Mouse (Mus musculus): ENCODE measurements at regions not wholly inside any gene's neighbourhood (a gene's known extent, or its start where the extent isn't known, plus 50 kb on each side); places are given as distances from the start of the nearest gene placed in this dataset.

DNA sequence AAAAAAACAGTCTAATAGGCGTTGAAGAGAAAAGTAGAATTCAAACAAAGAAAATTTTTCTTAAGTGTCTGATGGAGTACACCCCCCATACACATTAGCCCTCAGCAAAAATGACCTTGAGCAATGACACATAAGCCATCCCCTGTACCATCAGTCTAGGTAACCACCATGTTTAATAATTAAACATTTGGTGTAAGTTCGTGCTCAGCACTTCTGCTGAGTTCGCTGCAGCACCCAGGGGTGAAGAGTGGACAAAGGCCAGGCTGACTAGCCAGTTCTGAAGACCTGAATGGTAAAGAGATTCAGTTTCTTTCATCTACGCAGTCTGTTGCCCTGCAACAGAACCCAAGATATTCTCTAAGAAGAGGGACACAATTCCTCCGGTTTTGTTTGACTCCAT, 572.3 kb upstream of the Nox3 start:
- 65% methylated on average over 5 of the region's 5 CpGs for WGBS
- no peaks in the 10 kb centered on the region for H3K27me3 ChIP-seq (replicated peaks; ENCODE audit: control insufficient read depth, insufficient read depth, low read length)
- ATAC-seq: no peak
- no peak overlapping the region for H3K9ac ChIP-seq (ENCODE audit: low read depth, low read length)
- H3K4me2 ChIP-seq (ENCODE audit: low read depth, low read length): no peak overlapping the region
- no peaks in the 10 kb centered on the region for H3K9me3 ChIP-seq (ENCODE audit: control insufficient read depth, low read length)
- H3K27ac ChIP-seq (ENCODE audit: low read length): no peak overlapping the region
- H3K4me3 ChIP-seq (ENCODE audit: low read length): no peak overlapping the region
- peaks cover 7% of the 10 kb centered on the region; the same call in 1 of the 2 replicates for H3K4me1 ChIP-seq (ENCODE audit: control insufficient read depth, insufficient read depth, low read length)
- H3K36me3 ChIP-seq (ENCODE audit: control insufficient read depth, insufficient read depth, low read length): no peaks in the 10 kb centered on the region

DNA sequence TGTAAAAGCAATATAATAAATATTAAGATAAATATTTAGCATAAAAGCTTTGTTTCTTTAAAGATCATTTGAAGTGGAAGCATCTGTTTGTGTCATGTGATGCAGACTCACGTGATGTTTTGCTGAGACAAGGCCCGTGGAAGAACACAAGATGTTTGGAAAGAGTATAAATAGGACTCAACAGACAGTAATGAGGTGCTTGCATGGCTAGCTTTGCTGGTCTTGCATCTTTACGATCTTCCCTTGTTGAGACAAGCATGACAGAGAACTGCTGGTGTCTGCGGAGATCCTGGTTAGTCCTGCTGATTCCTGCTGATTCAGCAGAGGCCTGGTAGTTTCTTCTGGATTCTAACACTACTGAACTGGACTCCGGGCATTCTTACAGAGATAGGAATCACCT, 576.4 kb upstream of the Nox3 start:
- H3K9ac ChIP-seq (ENCODE audit: low read depth, low read length): no peak overlapping the region

DNA sequence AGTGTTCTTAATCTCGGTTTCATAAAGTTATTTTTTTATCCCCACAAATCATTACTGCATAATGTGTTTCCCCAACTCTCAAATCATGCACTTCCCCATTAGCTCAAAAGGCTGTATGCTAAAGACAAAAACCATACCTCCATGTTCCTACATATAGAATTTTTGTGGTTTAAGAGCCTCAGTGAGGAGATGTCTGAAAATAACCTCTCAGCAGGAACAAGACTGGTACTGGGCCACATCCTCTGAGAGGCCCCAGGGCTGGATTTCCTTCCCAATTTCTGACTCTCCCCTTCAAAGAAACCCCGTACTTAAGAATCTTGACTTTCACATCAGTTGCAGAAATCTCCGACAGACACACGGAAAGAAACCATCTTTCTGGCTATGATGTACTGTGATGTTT, 580.7 kb upstream of the Nox3 start:
- WGBS: 70% methylated on average over 4 of the region's 4 CpGs
- H3K27me3 ChIP-seq (replicated peaks; ENCODE audit: control insufficient read depth, insufficient read depth, low read length): no peaks in the 10 kb centered on the region

More for the DNA sequence above, 576.4 kb upstream of the Nox3 start:
- no peaks in the 10 kb centered on the region for H3K36me3 ChIP-seq (ENCODE audit: control insufficient read depth, insufficient read depth, low read length)
- ATAC-seq: no peak
- H3K27ac ChIP-seq (ENCODE audit: low read length): no peak overlapping the region
- no peaks in the 10 kb centered on the region for H3K4me1 ChIP-seq (ENCODE audit: control insufficient read depth, insufficient read depth, low read length)
- H3K4me3 ChIP-seq (ENCODE audit: low read length): no peak overlapping the region
- 59% methylated on average over 5 of the region's 5 CpGs for WGBS
- H3K9me3 ChIP-seq (ENCODE audit: control insufficient read depth, low read length): no peaks in the 10 kb centered on the region
- H3K27me3 ChIP-seq (replicated peaks; ENCODE audit: control insufficient read depth, insufficient read depth, low read length): no peaks in the 10 kb centered on the region
- H3K4me2 ChIP-seq (ENCODE audit: low read depth, low read length): no peak overlapping the region

DNA sequence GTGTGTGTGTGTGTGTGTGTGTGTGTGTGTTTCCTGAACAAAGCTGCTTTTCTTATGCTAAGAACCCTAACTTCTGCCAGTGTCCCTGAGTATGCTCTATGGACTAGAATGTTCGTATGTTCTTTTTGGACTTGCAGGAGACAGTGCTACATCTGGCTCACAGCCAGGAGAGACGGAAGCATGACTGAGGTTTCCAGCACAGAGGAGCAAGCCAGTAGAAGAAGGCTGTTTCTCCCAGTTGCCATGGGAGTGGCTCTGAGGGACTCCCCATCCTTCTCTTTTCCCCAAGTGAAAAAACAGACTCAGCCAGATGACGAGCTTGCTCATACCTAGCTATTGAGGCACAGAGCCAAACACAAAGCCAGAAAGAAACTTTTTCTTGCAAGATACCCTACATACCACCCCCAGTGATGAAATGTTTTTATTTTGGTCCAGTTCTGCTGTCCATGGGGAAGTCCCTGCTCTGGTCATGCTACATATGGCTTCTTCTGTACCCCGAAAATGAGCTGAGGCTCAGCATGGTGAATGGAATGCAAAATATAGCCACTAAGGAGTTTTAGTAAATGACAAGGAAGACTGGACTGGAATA, 582.3 kb upstream of the Nox3 start:
- WGBS: 55% methylated on average over 4 of the region's 4 CpGs
- Histone ChIP-seq H3K36me3 (ENCODE audit: control insufficient read depth, insufficient read depth, low read length) (no peaks in the 10 kb centered on the region), H3K4me1 (ENCODE audit: control insufficient read depth, insufficient read depth, low read length) (no peaks in the 10 kb centered on the region), H3K4me2 (ENCODE audit: low read depth, low read length) (no peak overlapping the region), H3K27me3 (replicated peaks; ENCODE audit: control insufficient read depth, insufficient read depth, low read length) (no peaks in the 10 kb centered on the region), H3K27ac (ENCODE audit: low read length) (no peak overlapping the region), H3K9ac (ENCODE audit: low read depth, low read length) (no peak overlapping the region), H3K9me3 (ENCODE audit: control insufficient read depth, low read length) (no peaks in the 10 kb centered on the region), H3K4me3 (ENCODE audit: low read length) (no peak overlapping the region)
- no peak for ATAC-seq

More for the DNA sequence above, 580.7 kb upstream of the Nox3 start:
- H3K36me3 ChIP-seq (ENCODE audit: control insufficient read depth, insufficient read depth, low read length): no peaks in the 10 kb centered on the region
- no peaks in the 10 kb centered on the region for H3K9me3 ChIP-seq (ENCODE audit: control insufficient read depth, low read length)
- ATAC-seq: no peak
- no peak overlapping the region for H3K27ac ChIP-seq (ENCODE audit: low read length)
- no peak overlapping the region for H3K4me3 ChIP-seq (ENCODE audit: low read length)
- H3K4me1 ChIP-seq (ENCODE audit: control insufficient read depth, insufficient read depth, low read length): no peaks in the 10 kb centered on the region
- no peak overlapping the region for H3K4me2 ChIP-seq (ENCODE audit: low read depth, low read length)
- no peak overlapping the region for H3K9ac ChIP-seq (ENCODE audit: low read depth, low read length)

DNA sequence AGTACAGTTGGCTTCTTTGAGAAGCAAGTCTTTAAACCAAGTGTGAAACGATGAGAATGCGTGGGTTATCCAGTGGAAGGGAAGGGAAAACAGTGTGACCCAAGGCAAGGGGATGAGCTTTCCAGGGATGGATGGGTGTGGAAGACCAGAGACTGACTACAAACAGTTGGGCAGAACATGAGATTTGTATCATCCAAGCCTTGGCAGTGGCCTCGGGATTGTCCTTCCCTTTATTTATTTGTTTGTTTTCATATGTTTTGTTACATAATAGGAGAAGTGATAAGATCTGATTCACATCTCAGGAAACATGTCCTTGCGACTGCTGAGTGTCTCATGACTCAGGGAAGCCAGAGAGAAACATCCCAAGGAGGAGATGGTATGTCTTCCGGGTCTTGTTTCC, 585.4 kb upstream of the Nox3 start:
- ATAC-seq: no peak
- H3K4me1 ChIP-seq (ENCODE audit: control insufficient read depth, insufficient read depth, low read length): no peaks in the 10 kb centered on the region
- H3K9me3 ChIP-seq (ENCODE audit: control insufficient read depth, low read length): no peaks in the 10 kb centered on the region
- no peaks in the 10 kb centered on the region for H3K36me3 ChIP-seq (ENCODE audit: control insufficient read depth, insufficient read depth, low read length)
- no peak overlapping the region for H3K9ac ChIP-seq (ENCODE audit: low read depth, low read length)
- no peak overlapping the region for H3K27ac ChIP-seq (ENCODE audit: low read length)
- H3K27me3 ChIP-seq (replicated peaks; ENCODE audit: control insufficient read depth, insufficient read depth, low read length): no peaks in the 10 kb centered on the region
- H3K4me3 ChIP-seq (ENCODE audit: low read length): no peak overlapping the region
- H3K4me2 ChIP-seq (ENCODE audit: low read depth, low read length): no peak overlapping the region
- WGBS: 87% methylated on average over 5 of the region's 5 CpGs

DNA sequence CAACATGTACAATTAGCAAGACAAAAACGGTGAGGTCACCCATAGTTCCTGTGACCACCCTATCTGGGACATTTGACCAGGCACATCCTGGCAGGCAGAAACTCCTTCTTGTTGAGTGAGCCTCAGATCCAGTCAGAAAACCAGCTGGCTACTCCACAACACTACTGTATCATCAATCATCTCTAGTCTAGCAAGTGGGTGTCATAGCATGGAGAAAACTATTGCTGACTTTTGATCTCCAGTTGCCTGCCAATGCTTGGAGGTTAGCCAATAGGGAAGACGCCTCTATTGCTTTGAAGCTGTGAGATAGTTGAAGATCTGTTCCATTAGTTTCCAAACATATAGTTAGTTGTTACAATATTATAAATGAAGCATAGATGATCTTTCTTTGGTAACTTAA, 595.4 kb upstream of the Nox3 start:
- WGBS: 74% methylated on average over 2 of the region's 2 CpGs
- H3K9me3 ChIP-seq (ENCODE audit: control insufficient read depth, low read length): no peaks in the 10 kb centered on the region
- ATAC-seq: no peak

DNA sequence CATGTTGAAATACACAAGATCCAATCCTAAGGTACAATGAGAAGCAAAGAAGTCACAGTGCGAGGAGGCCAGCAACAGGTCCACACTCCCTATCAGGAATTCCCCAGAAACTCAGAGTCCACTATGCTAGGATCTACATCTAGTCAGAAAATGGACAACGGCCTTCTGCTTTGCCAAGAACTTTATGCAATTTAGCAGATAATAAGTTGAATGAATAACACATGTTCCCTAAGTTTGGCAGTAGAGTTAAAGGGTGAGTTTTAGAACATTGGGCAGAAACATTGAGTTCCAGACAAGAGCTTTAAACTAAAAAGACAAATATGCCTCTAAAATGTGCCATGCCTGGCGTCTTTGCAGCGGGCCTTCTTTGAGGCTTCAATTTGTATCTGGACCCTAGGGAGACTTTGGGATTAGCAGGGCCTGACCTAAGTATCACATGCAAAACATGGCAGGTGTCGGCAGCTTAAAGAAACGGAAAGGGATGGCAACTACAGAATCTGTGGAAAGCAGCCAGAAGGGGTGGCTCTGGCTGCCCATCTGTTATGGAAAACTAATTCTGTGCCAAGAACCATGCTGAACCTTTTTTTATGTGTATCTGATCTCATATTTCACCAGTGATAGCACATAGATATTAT, 600.6 kb upstream of the Nox3 start:
- H3K36me3 ChIP-seq (ENCODE audit: control insufficient read depth, insufficient read depth, low read length): no peaks in the 10 kb centered on the region
- no peak overlapping the region for H3K27ac ChIP-seq (ENCODE audit: low read length)
- 78% methylated on average over 6 of the region's 6 CpGs for WGBS
- no peaks in the 10 kb centered on the region for H3K27me3 ChIP-seq (replicated peaks; ENCODE audit: control insufficient read depth, insufficient read depth, low read length)
- ATAC-seq: no peak
- H3K4me1 ChIP-seq (ENCODE audit: control insufficient read depth, insufficient read depth, low read length): no peaks in the 10 kb centered on the region
- no peaks in the 10 kb centered on the region for H3K9me3 ChIP-seq (ENCODE audit: control insufficient read depth, low read length)
- H3K9ac ChIP-seq (ENCODE audit: low read depth, low read length): no peak overlapping the region
- no peak overlapping the region for H3K4me3 ChIP-seq (ENCODE audit: low read length)
- H3K4me2 ChIP-seq (ENCODE audit: low read depth, low read length): no peak overlapping the region

More for the DNA sequence above, 595.4 kb upstream of the Nox3 start:
- no peak overlapping the region for H3K9ac ChIP-seq (ENCODE audit: low read depth, low read length)
- H3K4me2 ChIP-seq (ENCODE audit: low read depth, low read length): no peak overlapping the region
- no peaks in the 10 kb centered on the region for H3K27me3 ChIP-seq (replicated peaks; ENCODE audit: control insufficient read depth, insufficient read depth, low read length)
- H3K4me1 ChIP-seq (ENCODE audit: control insufficient read depth, insufficient read depth, low read length): no peaks in the 10 kb centered on the region
- H3K36me3 ChIP-seq (ENCODE audit: control insufficient read depth, insufficient read depth, low read length): no peaks in the 10 kb centered on the region
- no peak overlapping the region for H3K27ac ChIP-seq (ENCODE audit: low read length)
- no peak overlapping the region for H3K4me3 ChIP-seq (ENCODE audit: low read length)

DNA sequence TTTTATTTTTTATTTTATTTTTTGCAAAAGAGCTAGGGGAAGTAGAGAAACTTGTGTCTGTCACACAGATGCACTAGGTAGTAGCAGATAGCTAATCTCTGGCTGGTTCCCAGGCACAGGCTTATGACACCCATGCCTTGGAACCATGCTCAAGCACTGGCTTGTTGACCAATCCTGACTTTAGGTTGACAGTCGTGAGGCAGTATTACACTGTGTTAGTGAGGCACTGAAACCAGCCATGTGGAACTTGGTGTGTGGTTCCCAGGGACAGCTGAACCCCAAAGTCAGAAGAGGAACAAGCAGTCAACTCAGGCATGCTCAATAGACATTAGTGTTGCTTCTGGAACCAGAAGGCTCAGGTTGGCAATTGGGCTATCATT, 601.1 kb upstream of the Nox3 start:
- H3K27me3 ChIP-seq (replicated peaks; ENCODE audit: control insufficient read depth, insufficient read depth, low read length): no peaks in the 10 kb centered on the region
- no peak overlapping the region for H3K4me2 ChIP-seq (ENCODE audit: low read depth, low read length)
- 72% methylated on average over 1 of the region's 1 CpGs for WGBS
- no peak overlapping the region for H3K9ac ChIP-seq (ENCODE audit: low read depth, low read length)
- no peaks in the 10 kb centered on the region for H3K9me3 ChIP-seq (ENCODE audit: control insufficient read depth, low read length)
- no peak overlapping the region for H3K27ac ChIP-seq (ENCODE audit: low read length)
- H3K36me3 ChIP-seq (ENCODE audit: control insufficient read depth, insufficient read depth, low read length): no peaks in the 10 kb centered on the region
- ATAC-seq: no peak
- H3K4me1 ChIP-seq (ENCODE audit: control insufficient read depth, insufficient read depth, low read length): no peaks in the 10 kb centered on the region
- H3K4me3 ChIP-seq (ENCODE audit: low read length): no peak overlapping the region

DNA sequence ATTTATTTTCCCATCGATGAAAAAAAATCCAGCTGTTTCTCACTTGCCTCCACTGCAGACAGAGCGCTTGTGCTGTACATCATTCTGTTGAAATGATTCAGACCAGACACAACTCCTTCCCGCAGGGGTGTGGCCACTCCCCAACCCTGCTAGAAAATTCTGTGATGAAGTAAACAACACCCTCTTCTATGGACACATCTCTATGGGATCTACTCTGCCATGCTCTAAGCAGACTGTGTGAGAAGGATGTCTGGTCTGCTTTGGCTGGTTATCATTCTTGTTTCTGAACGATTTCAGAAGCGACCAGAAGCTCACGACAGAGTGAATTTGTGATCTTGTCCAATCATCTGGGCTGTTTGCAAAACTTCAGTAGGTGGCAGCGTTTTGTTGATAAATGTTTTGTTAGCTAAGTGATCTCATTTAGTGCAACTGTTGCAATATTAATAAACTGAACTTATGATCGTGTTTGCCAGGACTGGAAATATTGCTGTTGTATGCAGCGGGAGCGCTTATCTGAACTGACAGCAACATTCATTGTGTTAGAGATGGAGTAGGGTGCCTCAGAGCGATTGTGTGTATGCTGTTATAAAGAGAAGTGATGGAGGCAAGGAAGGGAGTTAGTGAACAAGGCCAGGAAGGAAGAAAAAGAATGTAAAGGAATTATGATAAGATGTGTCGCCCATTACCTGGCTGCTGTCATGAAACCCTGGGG, 605.2 kb upstream of the Nox3 start:
- H3K4me1 ChIP-seq (ENCODE audit: control insufficient read depth, insufficient read depth, low read length): no peaks in the 10 kb centered on the region
- no peak overlapping the region for H3K4me2 ChIP-seq (ENCODE audit: low read depth, low read length)
- no peak overlapping the region for H3K9ac ChIP-seq (ENCODE audit: low read depth, low read length)
- H3K4me3 ChIP-seq (ENCODE audit: low read length): no peak overlapping the region
- no peaks in the 10 kb centered on the region for H3K36me3 ChIP-seq (ENCODE audit: control insufficient read depth, insufficient read depth, low read length)
- no peak for ATAC-seq
- no peaks in the 10 kb centered on the region for H3K9me3 ChIP-seq (ENCODE audit: control insufficient read depth, low read length)
- H3K27me3 ChIP-seq (replicated peaks; ENCODE audit: control insufficient read depth, insufficient read depth, low read length): no peaks in the 10 kb centered on the region
- H3K27ac ChIP-seq (ENCODE audit: low read length): no peak overlapping the region
- WGBS: 57% methylated on average over 12 of the region's 12 CpGs

All from intestine, embryonic 16.5 days (tissue).